Mouse (Mus musculus): ENCODE data around the gene Fxyd2. TPM values are rescaled to one million over a fixed set of nuclear protein-coding genes. Genes with fewer than 3 reads are reported as not detected.

Fxyd2 gene
- total and polyA plus RNA-seq, 3 experiments = 0.38 TPM; not detected in 2

DNA sequence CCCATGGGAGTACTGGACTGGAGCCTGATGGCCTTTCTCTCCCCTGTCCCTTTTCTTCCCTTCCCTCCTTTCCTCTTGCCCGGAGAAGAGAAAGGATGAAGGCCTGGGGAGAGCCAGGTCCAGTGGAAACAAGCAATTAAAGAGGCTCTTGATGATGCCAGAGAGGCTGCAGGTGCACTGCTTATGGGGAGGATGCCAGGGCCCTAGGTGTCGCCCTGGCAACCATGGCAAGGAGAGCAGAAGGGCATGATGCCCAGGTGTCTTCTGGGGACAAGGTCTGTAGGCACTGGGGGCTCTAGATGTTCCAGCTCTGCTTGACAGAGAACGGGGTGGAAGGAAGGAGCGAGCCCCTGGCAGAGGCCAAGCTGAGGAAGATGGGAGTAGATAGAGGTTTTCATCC lies 50.2 kb downstream of the Fxyd2 start:
- Histone ChIP-seq H3K4me3 (ENCODE audit: low read depth, low read length) (no peak overlapping the region), H3K9me3 (replicated peaks) (no peaks in the 10 kb centered on the region), H3K36me3 (replicated peaks) (no peaks in the 10 kb centered on the region), H3K4me1 (ENCODE audit: insufficient read depth, low read depth, low read length) (no peaks in the 10 kb centered on the region), H3K27me3 (ENCODE audit: insufficient read depth, low read length) (no peaks in the 10 kb centered on the region; the same call in 1 of the 2 replicates)
- ATAC-seq (ENCODE audit: extremely low read depth, insufficient number of reproducible peaks, low FRiP score, poor library complexity, severe bottlenecking) (no peak), DNase-seq (ENCODE audit: low spot score) (no peak)
- no peak for TF ChIP-seq TAL1 (conservative IDR thresholded peaks at IDR 0.05; ENCODE audit: low read depth, low read length)
- TF ChIP-seq CTCF (IDR thresholded peaks at IDR 0.05; ENCODE audit: low read depth, low read length) = no peak
- no peak for TF ChIP-seq POLR2AphosphoS5 (IDR thresholded peaks at IDR 0.05; ENCODE audit: insufficient replicate concordance, low read depth, low read length)
- no peak for TF ChIP-seq GATA2 (IDR thresholded peaks at IDR 0.05; ENCODE audit: borderline replicate concordance, low read depth, low read length)
- TF ChIP-seq GATA1 (IDR thresholded peaks at IDR 0.05; ENCODE audit: borderline replicate concordance, low read length) = no peak

DNA sequence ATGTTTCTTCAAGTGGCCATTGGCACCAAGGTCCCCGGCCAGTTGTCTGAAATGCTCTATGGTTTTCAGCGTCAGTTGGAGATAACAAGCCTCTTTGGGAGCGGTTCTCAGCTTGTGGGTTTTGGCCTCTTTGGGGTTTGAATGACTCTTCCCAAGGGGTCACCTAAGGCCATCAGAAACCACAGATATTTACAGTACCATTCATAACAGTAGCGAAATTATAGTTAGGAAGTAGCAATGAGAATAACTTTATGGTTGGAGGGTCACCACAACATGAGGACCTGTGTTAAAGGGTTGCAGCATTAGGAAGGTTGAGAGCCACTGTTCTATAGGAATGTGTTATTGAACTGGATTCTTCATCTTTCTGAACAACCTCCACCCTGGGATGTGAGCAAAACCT lies 51.9 kb downstream of the Fxyd2 start:
- no peak for DNase-seq (ENCODE audit: low spot score)
- no peaks in the 10 kb centered on the region; the same call in 1 of the 2 replicates for H3K27me3 ChIP-seq (ENCODE audit: insufficient read depth, low read length)
- TF ChIP-seq POLR2AphosphoS5 (IDR thresholded peaks at IDR 0.05; ENCODE audit: insufficient replicate concordance, low read depth, low read length) (no peak), TAL1 (conservative IDR thresholded peaks at IDR 0.05; ENCODE audit: low read depth, low read length) (no peak), CTCF (IDR thresholded peaks at IDR 0.05; ENCODE audit: low read depth, low read length) (no peak), GATA1 (IDR thresholded peaks at IDR 0.05; ENCODE audit: borderline replicate concordance, low read length) (no peak), GATA2 (IDR thresholded peaks at IDR 0.05; ENCODE audit: borderline replicate concordance, low read depth, low read length) (no peak)
- no peak for ATAC-seq (ENCODE audit: extremely low read depth, insufficient number of reproducible peaks, low FRiP score, poor library complexity, severe bottlenecking)
- no peak overlapping the region for H3K4me3 ChIP-seq (ENCODE audit: low read depth, low read length)
- no peaks in the 10 kb centered on the region for H3K4me1 ChIP-seq (ENCODE audit: insufficient read depth, low read depth, low read length)
- no peaks in the 10 kb centered on the region for H3K36me3 ChIP-seq (replicated peaks)
- H3K9me3 ChIP-seq (replicated peaks) = no peaks in the 10 kb centered on the region

- Histone ChIP-seq H3K27me3 (ENCODE audit: insufficient read depth, low read length) (no peaks in the 10 kb centered on the region), H3K4me3 (ENCODE audit: low read depth, low read length) (no peak overlapping the region), H3K9me3 (replicated peaks) (no peaks in the 10 kb centered on the region), H3K36me3 (replicated peaks) (no peaks in the 10 kb centered on the region), H3K4me1 (ENCODE audit: insufficient read depth, low read depth, low read length) (no peaks in the 10 kb centered on the region)
- ATAC-seq (ENCODE audit: extremely low read depth, insufficient number of reproducible peaks, low FRiP score, poor library complexity, severe bottlenecking) (no peak), DNase-seq (ENCODE audit: low spot score) (no peak)
- TF ChIP-seq CTCF (IDR thresholded peaks at IDR 0.05; ENCODE audit: low read depth, low read length) (no peak), POLR2AphosphoS5 (IDR thresholded peaks at IDR 0.05; ENCODE audit: insufficient replicate concordance, low read depth, low read length) (no peak), TAL1 (conservative IDR thresholded peaks at IDR 0.05; ENCODE audit: low read depth, low read length) (no peak), GATA1 (IDR thresholded peaks at IDR 0.05; ENCODE audit: borderline replicate concordance, low read length) (no peak), GATA2 (IDR thresholded peaks at IDR 0.05; ENCODE audit: borderline replicate concordance, low read depth, low read length) (no peak)
Observed at GRCm38 (mm10) chr9:45454032-45454431, 54.6 kb downstream of the Fxyd2 start.

- Histone ChIP-seq H3K27me3 (ENCODE audit: insufficient read depth, low read length) (no peaks in the 10 kb centered on the region), H3K4me3 (ENCODE audit: low read depth, low read length) (no peak overlapping the region), H3K9me3 (replicated peaks) (no peaks in the 10 kb centered on the region), H3K4me1 (ENCODE audit: insufficient read depth, low read depth, low read length) (no peaks in the 10 kb centered on the region), H3K36me3 (replicated peaks) (no peaks in the 10 kb centered on the region)
- DNase-seq (ENCODE audit: low spot score) (no peak), ATAC-seq (ENCODE audit: extremely low read depth, insufficient number of reproducible peaks, low FRiP score, poor library complexity, severe bottlenecking) (no peak)
- TF ChIP-seq POLR2AphosphoS5 (IDR thresholded peaks at IDR 0.05; ENCODE audit: insufficient replicate concordance, low read depth, low read length) (no peak), GATA2 (IDR thresholded peaks at IDR 0.05; ENCODE audit: borderline replicate concordance, low read depth, low read length) (no peak), GATA1 (IDR thresholded peaks at IDR 0.05; ENCODE audit: borderline replicate concordance, low read length) (no peak), CTCF (IDR thresholded peaks at IDR 0.05; ENCODE audit: low read depth, low read length) (no peak), TAL1 (conservative IDR thresholded peaks at IDR 0.05; ENCODE audit: low read depth, low read length) (no peak)
Observed at GRCm38 (mm10) chr9:45454889-45455610, 55.6 kb downstream of the Fxyd2 start.

GRCm38 (mm10) chr9:45457200-45457599 lies 57.7 kb downstream of the Fxyd2 start:
- TF ChIP-seq GATA1 (IDR thresholded peaks at IDR 0.05; ENCODE audit: borderline replicate concordance, low read length) (no peak), TAL1 (conservative IDR thresholded peaks at IDR 0.05; ENCODE audit: low read depth, low read length) (no peak), CTCF (IDR thresholded peaks at IDR 0.05; ENCODE audit: low read depth, low read length) (no peak), POLR2AphosphoS5 (IDR thresholded peaks at IDR 0.05; ENCODE audit: insufficient replicate concordance, low read depth, low read length) (no peak), GATA2 (IDR thresholded peaks at IDR 0.05; ENCODE audit: borderline replicate concordance, low read depth, low read length) (no peak)
- DNase-seq (ENCODE audit: low spot score) (no peak), ATAC-seq (ENCODE audit: extremely low read depth, insufficient number of reproducible peaks, low FRiP score, poor library complexity, severe bottlenecking) (no peak)
- Histone ChIP-seq H3K4me1 (ENCODE audit: insufficient read depth, low read depth, low read length) (no peaks in the 10 kb centered on the region), H3K36me3 (replicated peaks) (no peaks in the 10 kb centered on the region), H3K4me3 (ENCODE audit: low read depth, low read length) (no peak overlapping the region), H3K9me3 (replicated peaks) (no peaks in the 10 kb centered on the region), H3K27me3 (ENCODE audit: insufficient read depth, low read length) (no peaks in the 10 kb centered on the region)

DNA sequence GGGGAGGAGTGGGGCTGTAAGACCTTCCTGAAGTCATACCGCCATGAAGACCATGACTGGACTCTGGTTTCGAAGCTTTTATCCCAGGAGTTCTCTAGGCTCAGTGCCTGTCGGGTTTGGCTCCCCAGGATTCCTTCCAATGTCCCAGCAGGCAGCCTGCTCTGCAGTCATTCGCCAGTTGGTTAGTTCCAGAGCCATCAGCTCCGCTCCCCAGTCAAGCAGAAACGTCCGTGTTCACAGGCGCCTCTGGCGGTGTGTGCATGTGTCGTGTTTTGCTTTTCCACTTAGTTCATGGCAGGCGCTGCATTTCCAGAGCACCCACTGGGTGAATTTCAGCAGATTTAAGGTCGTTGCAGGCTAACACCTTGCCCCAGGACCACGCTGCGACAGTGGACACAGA lies 58.9 kb downstream of the Fxyd2 start:
- DNase-seq (ENCODE audit: low spot score) (no peak), ATAC-seq (ENCODE audit: extremely low read depth, insufficient number of reproducible peaks, low FRiP score, poor library complexity, severe bottlenecking) (no peak)
- TF ChIP-seq CTCF (IDR thresholded peaks at IDR 0.05; ENCODE audit: low read depth, low read length) (no peak), POLR2AphosphoS5 (IDR thresholded peaks at IDR 0.05; ENCODE audit: insufficient replicate concordance, low read depth, low read length) (no peak)

More for the DNA sequence above, 58.9 kb downstream of the Fxyd2 start:
- Histone ChIP-seq H3K4me3 (ENCODE audit: low read depth, low read length) (no peak overlapping the region), H3K27me3 (ENCODE audit: insufficient read depth, low read length) (no peaks in the 10 kb centered on the region), H3K9me3 (replicated peaks) (no peaks in the 10 kb centered on the region), H3K4me1 (ENCODE audit: insufficient read depth, low read depth, low read length) (no peaks in the 10 kb centered on the region), H3K36me3 (replicated peaks) (no peaks in the 10 kb centered on the region)

Other genes starting within 250 kb of the Fxyd2 start
- not detected in 2 replicates for gene BC049352, start 217.7 kb upstream of the Fxyd2 start, total RNA-seq (2014; fragmentation: Nextera tagmentation)
- gene BC049352, start 217.7 kb upstream of the Fxyd2 start, total RNA-seq (2017) = 0.22 TPM in 1 of 2 replicates, not detected in the other
- not detected in 2 replicates for gene BC049352, start 217.7 kb upstream of the Fxyd2 start, polyA plus RNA-seq (2012)
- gene Tmprss4, start 195.6 kb upstream of the Fxyd2 start, total RNA-seq (2014; fragmentation: Nextera tagmentation) = not detected in 2 replicates
- gene Tmprss4, start 195.6 kb upstream of the Fxyd2 start, total RNA-seq (2017) = 0.11 TPM in 1 of 2 replicates, not detected in the other
- gene Tmprss4, start 195.6 kb upstream of the Fxyd2 start, polyA plus RNA-seq (2012) = not detected in 2 replicates
- gene Il10ra, start 130.5 kb upstream of the Fxyd2 start, total RNA-seq (2014; fragmentation: Nextera tagmentation) = 0.45 TPM in 1 of 2 replicates, not detected in the other
- gene Il10ra, start 130.5 kb upstream of the Fxyd2 start, total RNA-seq (2017) = 0.16 and 0.17 TPM in 2 replicates
- 0.07 and 0.09 TPM in 2 replicates for gene Il10ra, start 130.5 kb upstream of the Fxyd2 start, polyA plus RNA-seq (2012)
- not detected in 2 replicates for gene Tmprss13, start 80.6 kb upstream of the Fxyd2 start, total RNA-seq (2014; fragmentation: Nextera tagmentation)
- 0.05 TPM in 1 of 2 replicates, not detected in the other for gene Tmprss13, start 80.6 kb upstream of the Fxyd2 start, total RNA-seq (2017)
- not detected in 2 replicates for gene Tmprss13, start 80.6 kb upstream of the Fxyd2 start, polyA plus RNA-seq (2012)
- not detected in 2 replicates for gene Fxyd6, start 29.5 kb upstream of the Fxyd2 start, total RNA-seq (2014; fragmentation: Nextera tagmentation)
- 0.06 and 0.16 TPM in 2 replicates for gene Fxyd6, start 29.5 kb upstream of the Fxyd2 start, total RNA-seq (2017)
- gene Fxyd6, start 29.5 kb upstream of the Fxyd2 start, polyA plus RNA-seq (2012) = not detected in 2 replicates
- gene Dscaml1, start 27.0 kb downstream of the Fxyd2 start, total RNA-seq (2014; fragmentation: Nextera tagmentation) = not detected in 2 replicates
- gene Dscaml1, start 27.0 kb downstream of the Fxyd2 start, total RNA-seq (2017) = under 0.01 and 0.22 TPM in 2 replicates
- not detected in 2 replicates for gene Dscaml1, start 27.0 kb downstream of the Fxyd2 start, polyA plus RNA-seq (2012)

Data from G1E (cell line).